Mouse (Mus musculus) CH12.LX (cell line): ENCODE measurements around the gene Ppcs. TPM values are rescaled to one million over a fixed set of nuclear protein-coding genes. Genes with fewer than 3 reads are reported as not detected.

Experiments used
- DNase-seq: peaks from one replicate; pipeline ENCODE4 v3.0.0-alpha.2; 2013; ENCODE audit errors: extremely low read depth
- H3K27ac ChIP-seq: 2 replicates; pipeline ENCODE4 v1.5.1; 2012; ENCODE audit warnings: low read depth, mild to moderate bottlenecking, control low read depth, moderate library complexity; ENCODE audit not compliant: insufficient read depth
- H3K27me3 ChIP-seq: replicated peaks from 2 replicates; pipeline ENCODE3; 2012; ENCODE audit warnings: inconsistent platforms
- H3K36me3 ChIP-seq, 2 experiments: replicated peaks in 1 of 2; 2 replicates each; pipeline versions ENCODE3 to v1.6.1; 2012; ENCODE audit warnings: inconsistent platforms in 1 of 2, low read length in 1 of 2, mild to moderate bottlenecking in 1 of 2, mixed read lengths in 1 of 2, moderate library complexity in 1 of 2; ENCODE audit not compliant: control insufficient read depth in 1 of 2, insufficient read depth in 1 of 2
- H3K4me1 ChIP-seq, 2 experiments: 2 replicates each; pipeline ENCODE4 v1.6.1; 2012; ENCODE audit warnings: inconsistent platforms in 1 of 2, moderate library complexity in 1 of 2; ENCODE audit not compliant: insufficient read depth in 2 of 2, control insufficient read depth in 1 of 2
- H3K4me2 ChIP-seq: 2 replicates; pipeline ENCODE4 v1.6.1; 2012; ENCODE audit warnings: low read depth, mild to moderate bottlenecking, control low read depth; ENCODE audit not compliant: poor library complexity, insufficient read depth, severe bottlenecking
- H3K4me3 ChIP-seq, 3 experiments: fragments of 150-350 bp in 1 of 3; sonication (generic) in 1 of 3; replicated peaks in 1 of 3; 2 replicates each; pipeline versions ENCODE3 to v1.5.1; 2011 to 2012; ENCODE audit warnings: low read depth in 2 of 3, low read length in 2 of 3, mild to moderate bottlenecking in 2 of 3, moderate library complexity in 2 of 3, control low read depth in 1 of 3, improper control_type of control experiment in 1 of 3, inconsistent platforms in 1 of 3, mixed read lengths in 1 of 3; ENCODE audit not compliant: poor library complexity in 1 of 3
- H3K79me2 ChIP-seq: replicated peaks from 2 replicates; pipeline ENCODE4 v1.6.1; 2012; ENCODE audit warnings: mild to moderate bottlenecking, moderate library complexity; ENCODE audit not compliant: control insufficient read depth, poor library complexity, insufficient read depth, severe bottlenecking; ENCODE audit errors: extremely low read depth
- H3K9ac ChIP-seq: 2 replicates; pipeline ENCODE4 v1.6.1; 2012; ENCODE audit warnings: low read depth, mild to moderate bottlenecking, control low read depth, moderate library complexity; ENCODE audit not compliant: insufficient read depth
- H3K9me3 ChIP-seq: replicated peaks from 2 replicates; pipeline ENCODE3; 2012; ENCODE audit warnings: low read length, inconsistent platforms, mixed read lengths
- BHLHE40 ChIP-seq: IDR thresholded peaks from 2 replicates; pipeline ENCODE4 v1.6.1; 2011; ENCODE audit warnings: mild to moderate bottlenecking, low read depth, low read length, improper control_type of control experiment
- CHD1 ChIP-seq: IDR thresholded peaks from 2 replicates; pipeline ENCODE4 v1.6.1; 2012; ENCODE audit warnings: low read depth, low read length, improper control_type of control experiment, inconsistent platforms
- CHD2 ChIP-seq: IDR thresholded peaks from 2 replicates; pipeline ENCODE4 v1.6.1; 2011; ENCODE audit warnings: low read length, improper control_type of control experiment
- CTCF ChIP-seq, 2 experiments: IDR thresholded peaks in 1 of 2; conservative IDR thresholded peaks in 1 of 2; 2 replicates each; pipeline ENCODE4 v1.5.1; 2011 to 2012; ENCODE audit warnings: low read depth in 2 of 2, low read length in 2 of 2, improper control_type of control experiment in 1 of 2, inconsistent platforms in 1 of 2, mild to moderate bottlenecking in 1 of 2, moderate library complexity in 1 of 2
- E2F4 ChIP-seq: IDR thresholded peaks from 2 replicates; pipeline ENCODE4 v1.6.1; 2011; ENCODE audit warnings: low read depth, low read length, improper control_type of control experiment; ENCODE audit not compliant: insufficient replicate concordance
- ELF1 ChIP-seq: IDR thresholded peaks from 2 replicates; pipeline ENCODE4 v1.6.1; 2014; ENCODE audit warnings: low read depth, mild to moderate bottlenecking, inconsistent platforms, low read length, improper control_type of control experiment
- EP300 ChIP-seq: IDR thresholded peaks from 2 replicates; pipeline ENCODE4 v1.6.1; 2011; ENCODE audit warnings: low read length, improper control_type of control experiment
- ETS1 ChIP-seq: conservative IDR thresholded peaks from 2 replicates; pipeline ENCODE4 v1.6.1; 2012; ENCODE audit warnings: low read depth, mild to moderate bottlenecking, inconsistent platforms, low read length, improper control_type of control experiment, moderate library complexity
- GABPA ChIP-seq: IDR thresholded peaks from 2 replicates; pipeline ENCODE4 v1.6.1; 2012; ENCODE audit warnings: low read depth, low read length, improper control_type of control experiment, inconsistent platforms; ENCODE audit not compliant: insufficient replicate concordance
- HCFC1 ChIP-seq: IDR thresholded peaks from 2 replicates; pipeline ENCODE4 v1.6.1; 2012; ENCODE audit warnings: low read depth, mild to moderate bottlenecking, inconsistent platforms, low read length, improper control_type of control experiment
- IRF4 ChIP-seq: IDR thresholded peaks from 2 replicates; pipeline ENCODE4 v1.6.1; 2014; ENCODE audit warnings: low read depth, mild to moderate bottlenecking, inconsistent platforms, low read length, improper control_type of control experiment
- JUN ChIP-seq: IDR thresholded peaks from 2 replicates; pipeline ENCODE4 v1.6.1; 2011; ENCODE audit warnings: low read depth, mild to moderate bottlenecking, low read length, improper control_type of control experiment, moderate library complexity; ENCODE audit not compliant: insufficient read depth
- JUND ChIP-seq: conservative IDR thresholded peaks from 2 replicates; pipeline ENCODE4 v1.6.1; 2011; ENCODE audit warnings: low read depth, low read length, improper control_type of control experiment
- KAT2A ChIP-seq: IDR thresholded peaks from 2 replicates; pipeline ENCODE4 v1.6.1; 2012; ENCODE audit warnings: low read length, improper control_type of control experiment, inconsistent platforms; ENCODE audit not compliant: insufficient replicate concordance
- MAFK ChIP-seq: IDR thresholded peaks from 2 replicates; pipeline ENCODE4 v1.6.1; 2011; ENCODE audit warnings: low read length, improper control_type of control experiment; ENCODE audit not compliant: insufficient replicate concordance
- MAX ChIP-seq: IDR thresholded peaks from 2 replicates; pipeline ENCODE4 v1.6.1; 2011; ENCODE audit warnings: low read length, improper control_type of control experiment
- MAZ ChIP-seq: IDR thresholded peaks from 2 replicates; pipeline ENCODE4 v1.6.1; 2012; ENCODE audit warnings: low read depth, mild to moderate bottlenecking, inconsistent platforms, low read length, improper control_type of control experiment, moderate library complexity
- MEF2A ChIP-seq: IDR thresholded peaks from 2 replicates; pipeline ENCODE4 v1.6.1; 2014; ENCODE audit warnings: low read depth, mild to moderate bottlenecking, inconsistent platforms, low read length, improper control_type of control experiment, borderline replicate concordance
- MXI1 ChIP-seq: IDR thresholded peaks from 2 replicates; pipeline ENCODE4 v1.6.1; 2011; ENCODE audit warnings: mild to moderate bottlenecking, low read depth, low read length, improper control_type of control experiment
- MYC ChIP-seq: IDR thresholded peaks from 2 replicates; pipeline ENCODE4 v1.6.1; 2011; ENCODE audit warnings: low read depth, mild to moderate bottlenecking, improper control_type of control experiment, low read length
- NELFE ChIP-seq: IDR thresholded peaks from 2 replicates; pipeline ENCODE4 v1.6.1; 2011; ENCODE audit warnings: low read depth, low read length, improper control_type of control experiment
- NRF1 ChIP-seq: IDR thresholded peaks from 2 replicates; pipeline ENCODE4 v1.6.1; 2014; ENCODE audit warnings: low read depth, mild to moderate bottlenecking, inconsistent platforms, low read length, improper control_type of control experiment, moderate library complexity
- PAX5 ChIP-seq: IDR thresholded peaks from 2 replicates; pipeline ENCODE4 v1.6.1; 2012; ENCODE audit warnings: low read length, inconsistent platforms, mixed read lengths
- POLR2A ChIP-seq: IDR thresholded peaks from 2 replicates; pipeline ENCODE4 v1.6.1; 2011; ENCODE audit warnings: low read depth, mild to moderate bottlenecking, improper control_type of control experiment, low read length
- POLR2AphosphoS2 ChIP-seq: IDR thresholded peaks from 2 replicates; pipeline ENCODE4 v1.6.1; 2011; ENCODE audit warnings: low read depth, low read length, improper control_type of control experiment
- RAD21 ChIP-seq: IDR thresholded peaks from 2 replicates; pipeline ENCODE4 v1.6.1; 2011; ENCODE audit warnings: low read depth, mild to moderate bottlenecking, low read length, improper control_type of control experiment, moderate library complexity
- RCOR1 ChIP-seq: conservative IDR thresholded peaks from 2 replicates; pipeline ENCODE4 v1.6.1; 2012; ENCODE audit warnings: low read depth, mild to moderate bottlenecking, inconsistent platforms, low read length, improper control_type of control experiment
- SIN3A ChIP-seq: IDR thresholded peaks from 2 replicates; pipeline ENCODE4 v1.6.1; 2012; ENCODE audit warnings: low read length, improper control_type of control experiment, inconsistent platforms
- SMC3 ChIP-seq: IDR thresholded peaks from 2 replicates; pipeline ENCODE4 v1.6.1; 2011; ENCODE audit warnings: low read depth, low read length, improper control_type of control experiment
- TBP ChIP-seq: conservative IDR thresholded peaks from 2 replicates; pipeline ENCODE4 v1.6.1; 2011; ENCODE audit warnings: low read depth, low read length, improper control_type of control experiment
- TCF12 ChIP-seq: IDR thresholded peaks from 2 replicates; pipeline ENCODE4 v1.6.1; 2014; ENCODE audit warnings: low read depth, mild to moderate bottlenecking, inconsistent platforms, low read length, improper control_type of control experiment
- UBTF ChIP-seq: IDR thresholded peaks from 2 replicates; pipeline ENCODE4 v1.6.1; 2012; ENCODE audit warnings: low read depth, mild to moderate bottlenecking, inconsistent platforms, low read length, improper control_type of control experiment, moderate library complexity
- USF1 ChIP-seq: IDR thresholded peaks from 2 replicates; pipeline ENCODE4 v1.6.1; 2014; ENCODE audit warnings: low read depth, mild to moderate bottlenecking, inconsistent platforms, low read length, improper control_type of control experiment
- USF2 ChIP-seq: conservative IDR thresholded peaks from 2 replicates; pipeline ENCODE4 v1.6.1; 2011; ENCODE audit warnings: low read depth, low read length, improper control_type of control experiment
- ZC3H11A ChIP-seq: IDR thresholded peaks from 2 replicates; pipeline ENCODE4 v1.6.1; 2012; ENCODE audit warnings: low read depth, mild to moderate bottlenecking, inconsistent platforms, low read length, improper control_type of control experiment
- ZKSCAN1 ChIP-seq: IDR thresholded peaks from 2 replicates; pipeline ENCODE4 v1.6.1; 2012; ENCODE audit warnings: low read depth, inconsistent platforms, low read length, improper control_type of control experiment, borderline replicate concordance
- ZMIZ1 ChIP-seq: IDR thresholded peaks from 2 replicates; pipeline ENCODE4 v1.6.1; 2012; ENCODE audit warnings: low read depth, mild to moderate bottlenecking, inconsistent platforms, low read length, improper control_type of control experiment
- ZNF384 ChIP-seq: IDR thresholded peaks from 2 replicates; pipeline ENCODE4 v1.6.1; 2012; ENCODE audit warnings: low read depth, low read length, improper control_type of control experiment, inconsistent platforms
- dilution Hi-C: fragments of 300-500 bp; cut with MboI; formaldehyde crosslinking; loops from 2 replicates; pipeline ENCODE4 v1.14.3; 2020; ENCODE audit warnings: low sequenced_read_pairs; ENCODE audit not compliant: extremely low pct_unique_long_range_greater_than_20kb, extremely low pct_ligation_motif_present
- in situ Hi-C: fragments of 300-500 bp; cut with MboI; formaldehyde crosslinking; loops from 3 replicates; pipeline ENCODE4 v1.14.3; 2019; ENCODE audit warnings: low sequenced_read_pairs, low pct_ligation_motif_present, low pct_unique_long_range_greater_than_20kb, mixed read lengths
- polyA plus RNA-seq: library from polyadenylated mRNA; unstranded; fragments of >175 nt; gene quantifications from 2 replicates; pipeline ENCODE4 v1.2.1, GENCODE M21; 2012; ENCODE audit warnings: low read depth; ENCODE audit not compliant: insufficient read length
- total RNA-seq, 2 experiments: library from RNA; depleted of rRNA; stranded (reverse); fragments of 300-350 nt in 1 of 2; fragments of >200 nt in 1 of 2; gene quantifications; 2 replicates each; pipeline ENCODE4 v1.2.3; 2012 to 2014

Ppcs gene
- total and polyA plus RNA-seq, 3 experiments: 14.7 to 22.7 (median 19.3) TPM

DNA sequence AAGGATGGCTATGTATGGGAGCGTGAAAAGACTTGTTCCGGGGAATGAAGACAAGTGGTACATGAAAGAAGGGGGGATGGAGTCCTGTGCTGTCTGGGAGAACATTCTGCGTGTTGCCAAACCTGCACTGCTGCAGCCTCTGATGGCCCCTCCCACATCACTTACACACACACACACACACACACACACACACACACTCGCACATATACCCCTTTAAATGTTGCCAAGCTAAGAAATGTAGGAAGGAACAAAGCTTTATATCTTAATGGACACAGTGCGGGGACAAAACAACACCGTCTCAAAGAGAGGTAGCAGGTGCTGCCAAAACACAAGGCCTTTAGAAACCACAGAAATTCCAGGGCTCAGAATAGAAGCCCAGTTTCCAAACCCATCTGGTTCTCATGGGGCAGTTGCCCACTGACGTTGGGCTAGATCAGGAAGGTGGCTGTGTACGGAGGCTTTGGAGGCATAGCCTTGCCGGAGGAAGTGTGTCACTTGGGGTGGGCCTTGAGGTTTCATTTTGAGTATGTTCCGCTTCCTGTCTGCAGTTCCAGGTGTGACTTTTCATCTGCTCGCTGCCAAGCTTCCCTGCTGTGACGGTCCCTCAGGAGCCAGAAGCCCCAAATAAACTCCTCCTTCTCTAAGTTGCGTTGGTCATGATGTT, 41.7 kb upstream of the Ppcs start:
- peak overlapping the region; percentile 90 for H3K4me2 ChIP-seq
- in situ Hi-C loops: no loop called here
- DNase-seq: peak; percentile 95
- peaks cover 26 to 64% of the 10 kb centered on the region in 2 experiments for H3K4me1 ChIP-seq
- dilution Hi-C loops: no loop called here
- H3K9ac ChIP-seq: peak overlapping the region; percentile 43
- H3K79me2 ChIP-seq: no peaks in the 10 kb centered on the region
- TF ChIP-seq ETS1 (peak; percentile 88), POLR2AphosphoS2 (no peak), USF1 (no peak), ZKSCAN1 (no peak), RAD21 (no peak; the same call in 1 of the 2 replicates), BHLHE40 (peak; percentile 84), USF2 (no peak), SMC3 (no peak), MAFK (peak; percentile 27; the same call in 1 of the 2 replicates), UBTF (no peak), MYC (peak; percentile 79; the same call in 1 of the 2 replicates), SIN3A (peak; percentile 65), E2F4 (peak; percentile 36; the same call in 1 of the 2 replicates), MXI1 (peak; percentile 73), MEF2A (peak; percentile 83), TBP (peak; percentile 84), ZMIZ1 (peak; percentile 61; the same call in 1 of the 2 replicates), IRF4 (peak; percentile 99), ZC3H11A (no peak), PAX5 (no peak), JUN (peak; percentile 91), CHD2 (0 out of 2 replicates have a peak, but pooled peaks have one; percentile 15), CHD1 (0 out of 2 replicates have a peak, but pooled peaks have one; percentile 86), MAZ (0 out of 2 replicates have a peak, but pooled peaks have one; percentile 57), JUND (peak; percentile 98), KAT2A (0 out of 2 replicates have a peak, but pooled peaks have one; percentile 50), POLR2A (peak; percentile 76), NELFE (peak; percentile 33; the same call in 1 of the 2 replicates), MAX (peak; percentile 70), ELF1 (peak; percentile 81), TCF12 (peak; percentile 97), GABPA (no peak), ZNF384 (no peak), NRF1 (no peak), CTCF (conservative IDR thresholded peaks at IDR 0.05 in 1 of 2, IDR thresholded peaks at IDR 0.05 in 1 of 2; ENCODE audit: low read depth in 2 of 2, low read length in 2 of 2) (no peak), HCFC1 (peak; percentile 76), EP300 (peak; percentile 95), RCOR1 (peak; percentile 58)
- no peaks in the 10 kb centered on the region for H3K9me3 ChIP-seq
- peak overlapping the region; percentile 75 for H3K27ac ChIP-seq
- peak overlapping the region; percentile 34 to 57 (median 41) for H3K4me3 ChIP-seq
- peaks cover 0 to 12% of the 10 kb centered on the region in 2 experiments for H3K36me3 ChIP-seq
- H3K27me3 ChIP-seq: no peaks in the 10 kb centered on the region
